8 mouse cellular contexts compared by ENCODE assay signal in genomic region chr3:89131816-89132215, GRCm38 (mm10). TPM values are rescaled to one million over a fixed set of nuclear protein-coding genes. Genes with fewer than 3 reads are reported as not detected.
DNase-seq lines count a peak whose midpoint lies in the region; ATAC-seq lines count a peak whose summit lies in the region.

No protein-coding gene starts in this region.

- H3K27ac ChIP-seq in heart, embryonic 13.5 days (replicated peaks): no peak overlapping the region
- H3K27ac ChIP-seq in embryonic facial prominence, embryonic 14.5 days (replicated peaks; ENCODE audit: low read depth, low read length): no peak overlapping the region
- H3K27ac ChIP-seq in midbrain, embryonic 13.5 days: no peak overlapping the region

- 41% methylated on average over 4 of the region's 4 CpGs for WGBS in heart, embryonic 13.5 days
- WGBS in embryonic facial prominence, embryonic 14.5 days: 33% methylated on average over 4 of the region's 4 CpGs
- WGBS in midbrain, embryonic 13.5 days: 50% methylated on average over 4 of the region's 4 CpGs

- no peak overlapping the region for H3K9ac ChIP-seq in heart, embryonic 13.5 days
- peak overlapping the region; percentile 53; the same call in 1 of the 2 replicates for H3K9ac ChIP-seq in embryonic facial prominence, embryonic 14.5 days (ENCODE audit: low read depth, low read length)
- H3K9ac ChIP-seq in midbrain, embryonic 13.5 days (replicated peaks): peak overlapping the region; percentile 64; the same call in 1 of the 2 replicates

- H3K4me1 ChIP-seq in heart, embryonic 13.5 days: peaks cover 21% of the 10 kb centered on the region
- no peaks in the 10 kb centered on the region for H3K4me1 ChIP-seq in embryonic facial prominence, embryonic 14.5 days (ENCODE audit: control insufficient read depth, insufficient read depth, low read length)
- peaks cover 9% of the 10 kb centered on the region for H3K4me1 ChIP-seq in midbrain, embryonic 13.5 days (replicated peaks)

- no peak for ATAC-seq in heart, embryonic 13.5 days (ENCODE audit: extremely low read depth, insufficient number of reproducible peaks, low FRiP score, low TSS enrichment)
- no peak for ATAC-seq in embryonic facial prominence, embryonic 14.5 days (ENCODE audit: low read depth)
- 0 out of 2 replicates have a peak, but pooled peaks have one; percentile 14 for ATAC-seq in midbrain, embryonic 13.5 days
- no peak for ATAC-seq in inflammation-experienced regulatory T-cells, adult 6 months

- no peak for DNase-seq in heart, postnatal 10 days
- no peak for DNase-seq in embryonic facial prominence, embryonic 14.5 days (ENCODE audit: low spot score)
- peak; percentile 82 for DNase-seq in layer of hippocampus, adult 9-11 months
- DNase-seq in gastrocnemius, postnatal 36 days: no peak
- DNase-seq in lung, postnatal 4 days: no peak

- H3K4me3 ChIP-seq in heart, embryonic 13.5 days: peak overlapping the region; percentile 48
- peak overlapping the region; percentile 33 for H3K4me3 ChIP-seq in embryonic facial prominence, embryonic 14.5 days (ENCODE audit: low read depth, low read length)
- H3K4me3 ChIP-seq in midbrain, embryonic 13.5 days (replicated peaks): peak overlapping the region; percentile 35; the same call in 1 of the 2 replicates

- H3K36me3 ChIP-seq in heart, embryonic 13.5 days: no peaks in the 10 kb centered on the region
- H3K36me3 ChIP-seq in embryonic facial prominence, embryonic 14.5 days (ENCODE audit: control insufficient read depth, insufficient read depth, low read length): no peaks in the 10 kb centered on the region
- H3K36me3 ChIP-seq in midbrain, embryonic 13.5 days: no peaks in the 10 kb centered on the region

- H3K4me2 ChIP-seq in heart, embryonic 13.5 days: peak overlapping the region; percentile 79
- H3K4me2 ChIP-seq in embryonic facial prominence, embryonic 14.5 days (ENCODE audit: low read depth, low read length): peak overlapping the region; percentile 56
- H3K4me2 ChIP-seq in midbrain, embryonic 13.5 days (replicated peaks): peak overlapping the region; percentile 68

- intact Hi-C loops in heart, postnatal 10 days (cut with DNase I): no loop called here
- intact Hi-C loops in gastrocnemius, postnatal 36 days (cut with DNase I): no loop called here

- peaks cover 33% of the 10 kb centered on the region for H3K27me3 ChIP-seq in heart, embryonic 13.5 days (replicated peaks)
- H3K27me3 ChIP-seq in embryonic facial prominence, embryonic 14.5 days (replicated peaks; ENCODE audit: control insufficient read depth, insufficient read depth, low read length): no peaks in the 10 kb centered on the region
- peaks cover 4% of the 10 kb centered on the region; the same call in 1 of the 2 replicates for H3K27me3 ChIP-seq in midbrain, embryonic 13.5 days

- no peaks in the 10 kb centered on the region for H3K9me3 ChIP-seq in heart, embryonic 13.5 days
- H3K9me3 ChIP-seq in embryonic facial prominence, embryonic 14.5 days (ENCODE audit: control insufficient read depth, low read length): no peaks in the 10 kb centered on the region
- H3K9me3 ChIP-seq in midbrain, embryonic 13.5 days: no peaks in the 10 kb centered on the region

RNA-seq across cellular contexts. Expression of gene Pklr, which starts 4.1 kb away (rescaled TPM):
- polyA plus RNA-seq in heart, embryonic 13.5 days (2015; fragmentation: Nextera tagmentation; extraction: Ambion mirVana): 0.98 and 5.3 TPM in 2 replicates
- not detected for total RNA-seq in heart, postnatal 10 days (2021)
- polyA plus RNA-seq in embryonic facial prominence, embryonic 14.5 days (2014; fragmentation: Nextera tagmentation; extraction: Ambion mirVana): 0.30 TPM in 1 of 2 replicates, not detected in the other
- 0.24 TPM in 1 of 2 replicates, not detected in the other for polyA plus RNA-seq in midbrain, embryonic 13.5 days (2015; fragmentation: Nextera tagmentation; extraction: Ambion mirVana)
- not detected for polyA plus RNA-seq in inflammation-experienced regulatory T-cells, adult 6 months (2017; shearing (Covaris generic))
- not detected for total RNA-seq in gastrocnemius, postnatal 36 days (2021)

RNA-seq across cellular contexts. Expression of gene Hcn3, which starts 28.2 kb away (rescaled TPM):
- polyA plus RNA-seq in heart, embryonic 13.5 days (2015; fragmentation: Nextera tagmentation; extraction: Ambion mirVana): 0.68 and 1.0 TPM in 2 replicates
- under 1 TPM; 0.19 to 0.60 TPM for total RNA-seq in heart, postnatal 10 days (2021)
- 1.4 and 2.8 TPM in 2 replicates for polyA plus RNA-seq in embryonic facial prominence, embryonic 14.5 days (2014; fragmentation: Nextera tagmentation; extraction: Ambion mirVana)
- 28.9 and 32.3 TPM in 2 replicates for polyA plus RNA-seq in midbrain, embryonic 13.5 days (2015; fragmentation: Nextera tagmentation; extraction: Ambion mirVana)
- 1 to 10 TPM in 2 of 3 experiments, not detected in 1; 1.3 TPM for polyA plus RNA-seq in inflammation-experienced regulatory T-cells, adult 6 months (2017; shearing (Covaris generic))
- under 1 TPM; 0.49 to 0.54 TPM for total RNA-seq in gastrocnemius, postnatal 36 days (2021)

RNA-seq across cellular contexts. Expression of gene Fdps, which starts 30.1 kb away (rescaled TPM):
- polyA plus RNA-seq in heart, embryonic 13.5 days (2015; fragmentation: Nextera tagmentation; extraction: Ambion mirVana): 119 and 130 TPM in 2 replicates
- total RNA-seq in heart, postnatal 10 days (2021): 10 to 100 TPM; 26.2 to 28.3 TPM
- 183 and 205 TPM in 2 replicates for polyA plus RNA-seq in embryonic facial prominence, embryonic 14.5 days (2014; fragmentation: Nextera tagmentation; extraction: Ambion mirVana)
- 351 and 358 TPM in 2 replicates for polyA plus RNA-seq in midbrain, embryonic 13.5 days (2015; fragmentation: Nextera tagmentation; extraction: Ambion mirVana)
- 10 to 100 TPM; 46.3 to 92.3 (median 78.1) TPM for polyA plus RNA-seq in inflammation-experienced regulatory T-cells, adult 6 months (2017; shearing (Covaris generic))
- 10 to 100 TPM; 23.2 to 27.5 TPM for total RNA-seq in gastrocnemius, postnatal 36 days (2021)

RNA-seq across cellular contexts. Expression of gene Gm43738, which starts 30.9 kb away (rescaled TPM):
- polyA plus RNA-seq in heart, embryonic 13.5 days (2015; fragmentation: Nextera tagmentation; extraction: Ambion mirVana): not detected in 2 replicates
- not detected for total RNA-seq in heart, postnatal 10 days (2021)
- not detected in 2 replicates for polyA plus RNA-seq in embryonic facial prominence, embryonic 14.5 days (2014; fragmentation: Nextera tagmentation; extraction: Ambion mirVana)
- polyA plus RNA-seq in midbrain, embryonic 13.5 days (2015; fragmentation: Nextera tagmentation; extraction: Ambion mirVana): not detected in 2 replicates
- polyA plus RNA-seq in inflammation-experienced regulatory T-cells, adult 6 months (2017; shearing (Covaris generic)): not detected
- total RNA-seq in gastrocnemius, postnatal 36 days (2021): not detected

RNA-seq across cellular contexts. Expression of gene Clk2, which starts 32.8 kb away (rescaled TPM):
- polyA plus RNA-seq in heart, embryonic 13.5 days (2015; fragmentation: Nextera tagmentation; extraction: Ambion mirVana): 16.9 and 17.4 TPM in 2 replicates
- total RNA-seq in heart, postnatal 10 days (2021): 10 to 100 TPM; 26.6 to 26.7 TPM
- polyA plus RNA-seq in embryonic facial prominence, embryonic 14.5 days (2014; fragmentation: Nextera tagmentation; extraction: Ambion mirVana): 22.4 and 23.9 TPM in 2 replicates
- 24.9 and 32.9 TPM in 2 replicates for polyA plus RNA-seq in midbrain, embryonic 13.5 days (2015; fragmentation: Nextera tagmentation; extraction: Ambion mirVana)
- polyA plus RNA-seq in inflammation-experienced regulatory T-cells, adult 6 months (2017; shearing (Covaris generic)): 10 to 100 TPM; 12.5 to 29.0 (median 24.7) TPM
- 10 to 100 TPM; 15.0 to 16.5 TPM for total RNA-seq in gastrocnemius, postnatal 36 days (2021)
